Mouse (Mus musculus) left cerebral cortex, postnatal 36 days (tissue): ENCODE measurements around the gene Atp2b2. TPM values are rescaled to one million over a fixed set of nuclear protein-coding genes. Genes with fewer than 3 reads are reported as not detected.

ENCODE experiments used
- DNase-seq, 2 experiments: peaks; one replicate each; pipeline ENCODE4 v3.0.0; 2021 to 2022; ENCODE audit warnings: low spot score in 2 of 2, mixed read lengths in 1 of 2
- intact Hi-C: fragments of 180-260 bp; cut with DNase I; formaldehyde crosslinking; loops from one replicate; pipeline ENCODE4 v1.15.1; 2025
- total RNA-seq, 2 experiments: library from RNA; stranded (reverse); gene quantifications; 2 replicates each; pipeline ENCODE4 v1.2.3; 2021

Gene Atp2b2
- total RNA-seq, 2 experiments from 2014 or later: 722 to 790 TPM

GRCm38 (mm10) chr6:113838493-113838892 is 203.9 kb downstream of the Atp2b2 start:
- intact Hi-C loops: no loop called here
- DNase-seq: no peak

- intact Hi-C loops: no loop called here
- no peak for DNase-seq
These were observed 204.7 kb downstream of the Atp2b2 start for GRCm38 (mm10) chr6:113837740-113838139.

- intact Hi-C loops: no loop called here
These were observed 205.9 kb downstream of the Atp2b2 start for GRCm38 (mm10) chr6:113836545-113836944.

GRCm38 (mm10) chr6:113830463-113830862 is 211.9 kb downstream of the Atp2b2 start:
- DNase-seq: no peak
- intact Hi-C loops: no loop called here

More at GRCm38 (mm10) chr6:113836545-113836944, 205.9 kb downstream of the Atp2b2 start:
- no peak for DNase-seq

- DNase-seq: no peak
- intact Hi-C loops: loop anchor here (10.0 kb wide), 1 partner anchor 247 kb away; no protein-coding TSS in a partner anchor
These were observed 215.1 kb downstream of the Atp2b2 start for GRCm38 (mm10) chr6:113827309-113827708.

- intact Hi-C loops: loop anchor here (5.0 to 10.0 kb wide), 2 partner anchors 35 to 252 kb away; no protein-coding TSS in a partner anchor
- peak; percentile 52 to 60 for DNase-seq
These were observed 220.0 kb downstream of the Atp2b2 start for GRCm38 (mm10) chr6:113822417-113822816.

GRCm38 (mm10) chr6:113816690-113817089 is 225.7 kb downstream of the Atp2b2 start:
- intact Hi-C loops: no loop called here
- no peak for DNase-seq

GRCm38 (mm10) chr6:113811462-113811861 is 231.0 kb downstream of the Atp2b2 start:
- intact Hi-C loops: no loop called here
- DNase-seq: no peak

- intact Hi-C loops: no loop called here
These were observed 231.7 kb downstream of the Atp2b2 start for GRCm38 (mm10) chr6:113810667-113811066.

GRCm38 (mm10) chr6:113806241-113806640 is 236.2 kb downstream of the Atp2b2 start:
- intact Hi-C loops: no loop called here
- DNase-seq: no peak

More at GRCm38 (mm10) chr6:113810667-113811066, 231.7 kb downstream of the Atp2b2 start:
- peak in 1 of 2 experiments; percentile 63 for DNase-seq

GRCm38 (mm10) chr6:113801233-113801632 is 241.2 kb downstream of the Atp2b2 start:
- intact Hi-C loops: no loop called here
- DNase-seq: peak; percentile 71 to 81

- intact Hi-C loops: no loop called here
- DNase-seq: no peak
These were observed 242.5 kb downstream of the Atp2b2 start for GRCm38 (mm10) chr6:113799915-113800314.

GRCm38 (mm10) chr6:113799349-113799748 is 243.1 kb downstream of the Atp2b2 start:
- intact Hi-C loops: no loop called here
- no peak for DNase-seq

GRCm38 (mm10) chr6:113798921-113799320 is 243.5 kb downstream of the Atp2b2 start:
- no peak for DNase-seq

GRCm38 (mm10) chr6:113795241-113795702 is 247.1 kb downstream of the Atp2b2 start:
- peak; percentile 55 to 60 for DNase-seq
- intact Hi-C loops: no loop called here

More at GRCm38 (mm10) chr6:113798921-113799320, 243.5 kb downstream of the Atp2b2 start:
- intact Hi-C loops: no loop called here

GRCm38 (mm10) chr6:113792368-113792767 is 250.0 kb downstream of the Atp2b2 start:
- intact Hi-C loops: no loop called here

GRCm38 (mm10) chr6:113791012-113791411 is 251.4 kb downstream of the Atp2b2 start:
- no peak for DNase-seq
- intact Hi-C loops: no loop called here

More at GRCm38 (mm10) chr6:113792368-113792767, 250.0 kb downstream of the Atp2b2 start:
- DNase-seq: no peak

GRCm38 (mm10) chr6:113787459-113787968 is 254.9 kb downstream of the Atp2b2 start:
- DNase-seq: no peak
- intact Hi-C loops: no loop called here

- intact Hi-C loops: no loop called here
- DNase-seq: no peak
These were observed 256.8 kb downstream of the Atp2b2 start for GRCm38 (mm10) chr6:113785658-113786057.

- intact Hi-C loops: no loop called here
- no peak for DNase-seq
These were observed 264.1 kb downstream of the Atp2b2 start for GRCm38 (mm10) chr6:113778229-113778753.

- DNase-seq: peak in 1 of 2 experiments; percentile 46
- intact Hi-C loops: no loop called here
These were observed 273.6 kb downstream of the Atp2b2 start for GRCm38 (mm10) chr6:113768804-113769203.
